Mouse (Mus musculus) erythroblast, embryonic 14.5 days (primary cell): Measurements from ENCODE around the gene Nradd.

Experiments used
- GATA1 ChIP-seq: IDR thresholded peaks from 2 replicates; pipeline ENCODE4 v1.6.1; 2012; ENCODE audit warnings: low read length, inconsistent platforms, mixed read lengths
- TAL1 ChIP-seq: IDR thresholded peaks from 3 replicates; pipeline ENCODE4 v1.6.1; 2012; ENCODE audit warnings: low read length, inconsistent platforms, mixed read lengths

DNA sequence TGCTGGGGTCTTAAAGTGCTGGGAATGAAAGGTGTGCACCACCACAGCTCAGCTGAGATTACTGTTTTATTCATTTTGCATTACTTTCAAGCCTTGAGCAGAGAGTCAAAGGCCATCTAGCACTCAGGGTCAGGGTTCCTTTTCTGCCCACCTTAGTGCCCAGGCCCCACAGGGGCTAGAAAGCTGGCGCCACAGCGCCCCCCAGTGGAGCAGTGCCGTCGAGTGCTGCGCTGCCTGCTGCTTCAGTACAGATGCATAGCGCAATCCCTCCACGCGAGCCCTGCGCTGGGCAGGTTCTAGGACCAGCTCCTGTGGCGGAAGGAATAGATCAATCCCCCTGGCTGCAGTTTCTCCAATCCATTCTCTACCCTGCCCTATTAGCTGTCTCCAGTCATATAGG, 6.9 kb upstream of the Nradd start:
- TF ChIP-seq GATA1: no peak
- no peak for TF ChIP-seq TAL1
